Mouse (Mus musculus): ENCODE results near the gene Ap4s1. TPM values are rescaled to one million over a fixed set of nuclear protein-coding genes. Genes with fewer than 3 reads are reported as not detected.
A peak's percentile ranks its signal among the peaks of the same experiment; 100 is the strongest.

Ap4s1 gene
- total RNA-seq, 2 experiments from 2014 or later = 59.1 to 60.9 TPM

GRCm38 (mm10) chr12:51768702-51769101 lies 77.9 kb downstream of the Ap4s1 start:
- peak; percentile 23 to 35 for DNase-seq

- no peak for DNase-seq
Observed at GRCm38 (mm10) chr12:51784842-51785241, 94.0 kb downstream of the Ap4s1 start.

Other genes starting within 250 kb of the Ap4s1 start
- gene Coch, start 97.7 kb upstream of the Ap4s1 start, total RNA-seq (2021) = under 1 TPM; 0.20 to 0.44 TPM
- 100 to 1,000 TPM; 102 to 109 TPM for gene Strn3, start 864 bp downstream of the Ap4s1 start, total RNA-seq (2021)
- 10 to 100 TPM; 78.2 to 80.3 TPM for gene Hectd1, start 138.5 kb downstream of the Ap4s1 start, total RNA-seq (2021)

All from heart, adult 18-20 months (tissue).